8 mouse cellular contexts compared by ENCODE assay signal in genomic region chr4:44664004-44664766, GRCm38 (mm10). TPM values are rescaled to one million over a fixed set of nuclear protein-coding genes. Genes with fewer than 3 reads are reported as not detected.
A peak's percentile ranks its signal among the peaks of the same experiment; 100 is the strongest.
DNase-seq lines count a peak whose midpoint lies in the region; ATAC-seq and TF ChIP-seq lines count a peak whose summit lies in the region.

No protein-coding gene starts in this region.

- no peak for TF ChIP-seq EP300 in liver, embryonic 14.5 days (IDR thresholded peaks at IDR 0.05; ENCODE audit: low read depth)

- DNase-seq in heart, adult 9 months (ENCODE audit: low spot score in 2 of 2), result no peak
- peak; percentile 54 for DNase-seq in R1 (ENCODE audit: low read depth, low spot score)
- peak; percentile 75 for DNase-seq in embryo, embryonic 11 days
- DNase-seq in hindbrain, embryonic 11.5 days (ENCODE audit: low spot score), result peak; percentile 74
- no peak for DNase-seq in liver, embryonic 14.5 days (ENCODE audit: low read depth in 3 of 3, low spot score in 3 of 3)

- peak overlapping the region; percentile 52 for H3K9ac ChIP-seq in heart, embryonic 14.5 days (ENCODE audit: low read length)
- peak overlapping the region; percentile 48 for H3K9ac ChIP-seq in hindbrain, embryonic 11.5 days (ENCODE audit: low read depth, low read length)
- H3K9ac ChIP-seq in liver, embryonic 14.5 days (replicated peaks), result no peak overlapping the region

- TF ChIP-seq CTCF in liver, embryonic 14.5 days (IDR thresholded peaks at IDR 0.05; ENCODE audit: low read depth), result no peak
- no peak for TF ChIP-seq CTCF in small intestine, adult 2 months (IDR thresholded peaks at IDR 0.05; ENCODE audit: extremely low read depth, insufficient read length, insufficient replicate concordance, low read depth, low read length)

- no peaks in the 10 kb centered on the region for H3K36me3 ChIP-seq in heart, embryonic 14.5 days (ENCODE audit: control insufficient read depth, insufficient read depth, low read length)
- no peaks in the 10 kb centered on the region for H3K36me3 ChIP-seq in hindbrain, embryonic 11.5 days (ENCODE audit: control insufficient read depth, insufficient read depth, low read length)
- no peaks in the 10 kb centered on the region for H3K36me3 ChIP-seq in liver, embryonic 14.5 days (replicated peaks; ENCODE audit: control insufficient read depth, insufficient read depth, low read depth)
- no peaks in the 10 kb centered on the region for H3K36me3 ChIP-seq in small intestine, adult 2 months (ENCODE audit: control insufficient read depth, insufficient read depth, low read length)

- no peak for ATAC-seq in heart, embryonic 14.5 days (ENCODE audit: insufficient number of reproducible peaks, insufficient read depth, low FRiP score, low read depth)
- ATAC-seq in hindbrain, embryonic 11.5 days (ENCODE audit: low FRiP score), result peak; percentile 77
- no peak for ATAC-seq in liver, embryonic 14.5 days (ENCODE audit: insufficient read depth)
- no peak for ATAC-seq in monocyte, adult 5-6 weeks (replicated peaks; ENCODE audit: insufficient number of reproducible peaks, low FRiP score, low TSS enrichment, poor library complexity, severe bottlenecking)

- peak overlapping the region; percentile 51 to 57 for H3K4me3 ChIP-seq in heart, embryonic 14.5 days (ENCODE audit: control insufficient read depth in 1 of 2, insufficient read depth in 1 of 2, low read depth in 1 of 2, low read length in 2 of 2)
- H3K4me3 ChIP-seq in hindbrain, embryonic 11.5 days (ENCODE audit: low read depth, low read length), result peak overlapping the region; percentile 52
- H3K4me3 ChIP-seq in liver, embryonic 14.5 days (ENCODE audit: insufficient read depth in 1 of 2, low read depth in 2 of 2, low read length in 2 of 2), result peak overlapping the region in 1 of 2 experiments; percentile 34; a peak in 2 of 4 replicates
- H3K4me3 ChIP-seq in small intestine, adult 2 months (ENCODE audit: low read depth, low read length), result 0 out of 2 replicates have a peak overlapping the region, but pooled peaks have one; percentile 20

- no peaks in the 10 kb centered on the region for H3K9me3 ChIP-seq in heart, embryonic 14.5 days (ENCODE audit: control insufficient read depth, low read length)
- no peaks in the 10 kb centered on the region for H3K9me3 ChIP-seq in hindbrain, embryonic 11.5 days (ENCODE audit: control insufficient read depth, low read length)
- H3K9me3 ChIP-seq in liver, embryonic 14.5 days (ENCODE audit: control insufficient read depth, low read length), result no peaks in the 10 kb centered on the region

- H3K27ac ChIP-seq in heart, embryonic 14.5 days (replicated peaks in 1 of 2; ENCODE audit: control insufficient read depth in 1 of 2, insufficient read depth in 1 of 2, low read depth in 2 of 2, low read length in 2 of 2), result no peak overlapping the region
- H3K27ac ChIP-seq in hindbrain, embryonic 11.5 days (ENCODE audit: low read depth, low read length), result no peak overlapping the region
- H3K27ac ChIP-seq in liver, embryonic 14.5 days, result no peak overlapping the region
- H3K27ac ChIP-seq in small intestine, adult 2 months (ENCODE audit: insufficient read depth, low read depth, low read length), result no peak overlapping the region

- H3K4me2 ChIP-seq in heart, embryonic 14.5 days (ENCODE audit: low read length), result peak overlapping the region; percentile 98
- H3K4me2 ChIP-seq in hindbrain, embryonic 11.5 days (replicated peaks; ENCODE audit: low read depth, low read length), result peak overlapping the region; percentile 90
- peak overlapping the region; percentile 43 for H3K4me2 ChIP-seq in liver, embryonic 14.5 days (ENCODE audit: low read depth)

- TF ChIP-seq POLR2A in small intestine, adult 2 months (IDR thresholded peaks at IDR 0.05; ENCODE audit: low read depth, low read length), result no peak

- peaks cover 66% of the 10 kb centered on the region for H3K27me3 ChIP-seq in heart, embryonic 14.5 days (ENCODE audit: control insufficient read depth, insufficient read depth, low read length)
- peaks cover 19% of the 10 kb centered on the region for H3K27me3 ChIP-seq in hindbrain, embryonic 11.5 days (ENCODE audit: control insufficient read depth, insufficient read depth, low read length)
- H3K27me3 ChIP-seq in liver, embryonic 14.5 days (ENCODE audit: control insufficient read depth, insufficient read depth, low read length), result peaks cover 33% of the 10 kb centered on the region
- H3K27me3 ChIP-seq in small intestine, adult 2 months (ENCODE audit: control insufficient read depth, insufficient read depth, low read length), result peaks cover 22% of the 10 kb centered on the region

- 0 out of 4 replicates have a peak, but pooled peaks cover 0 to 3% of the 10 kb centered on the region in 2 experiments for H3K4me1 ChIP-seq in heart, embryonic 14.5 days (ENCODE audit: control insufficient read depth in 2 of 2, insufficient read depth in 2 of 2, low read length in 2 of 2)
- H3K4me1 ChIP-seq in hindbrain, embryonic 11.5 days (replicated peaks; ENCODE audit: control insufficient read depth, insufficient read depth, low read length), result 0 out of 2 replicates have a peak, but pooled peaks cover 2% of the 10 kb centered on the region
- no peaks in the 10 kb centered on the region for H3K4me1 ChIP-seq in liver, embryonic 14.5 days (replicated peaks; ENCODE audit: control insufficient read depth in 2 of 2, insufficient read depth in 2 of 2, low read length in 1 of 2)
- H3K4me1 ChIP-seq in small intestine, adult 2 months (ENCODE audit: control insufficient read depth, insufficient read depth, insufficient read length, low read length), result no peaks in the 10 kb centered on the region

- WGBS in heart, embryonic 14.5 days, result under 1% methylated on average over 78 of the region's 81 CpGs
- WGBS in hindbrain, embryonic 11.5 days, result under 1% methylated on average over 79 of the region's 81 CpGs
- 1% methylated on average over 74 of the region's 81 CpGs for WGBS in liver, embryonic 14.5 days (ENCODE audit: insufficient replicate concordance)
- WGBS in small intestine, adult 2 months, result 6% methylated on average over 81 of the region's 81 CpGs

RNA-seq across cellular contexts. Expression of gene Pax5, which starts 46.1 kb away (rescaled TPM):
- not detected in 2 replicates for polyA plus RNA-seq in heart, embryonic 14.5 days (2014; fragmentation: Nextera tagmentation; extraction: Ambion mirVana)
- polyA plus RNA-seq in hindbrain, embryonic 11.5 days (2014; fragmentation: Nextera tagmentation; extraction: Ambion mirVana), result 3.3 and 4.8 TPM in 2 replicates
- 0.11 and 0.12 TPM in 2 replicates for polyA plus RNA-seq in liver, embryonic 14.5 days (2012; rRNA removed)
- 0.05 and 0.09 TPM in 2 replicates for polyA plus RNA-seq in liver, embryonic 14.5 days (2014; fragmentation: Nextera tagmentation; extraction: Ambion mirVana)
- 1.2 and 6.3 TPM in 2 replicates for polyA plus RNA-seq in small intestine, adult 2 months (2012; rRNA removed)
- total RNA-seq in monocyte, adult 5-6 weeks (2017), result 11.9 to 15.7 TPM (median 14.1 TPM) in 3 replicates

Comparison
In these comparisons a context has a peak if more than half of its experiments do, and no peak if none do; other contexts are left out.
1. H3K4me2 ChIP-seq: peak in every context shown above with its lines; median percentile 98 in heart, embryonic 14.5 days; 90 in hindbrain, embryonic 11.5 days; 43 in liver, embryonic 14.5 days.
2. DNase-seq: peak in R1 (single experiment), embryo, embryonic 11 days (single experiment) and hindbrain, embryonic 11.5 days (single experiment); none in heart, adult 9 months (0 of 2) and liver, embryonic 14.5 days (0 of 3).